Mouse (Mus musculus) small intestine, adult 2 months (tissue): ENCODE data around the gene Slc1a4.

ENCODE experiments used
- CTCF ChIP-seq: fragments of 200-500 bp; IDR thresholded peaks from 2 replicates; pipeline ENCODE4 v1.5.1; 2012; ENCODE audit warnings: low read depth, mild to moderate bottlenecking, control low read depth, inconsistent platforms, low read length, moderate library complexity, mixed read lengths; ENCODE audit not compliant: insufficient replicate concordance, insufficient read length; ENCODE audit errors: extremely low read depth
- POLR2A ChIP-seq: fragments of 200-500 bp; IDR thresholded peaks from 2 replicates; pipeline ENCODE4 v1.6.1; 2012; ENCODE audit warnings: low read depth, mild to moderate bottlenecking, control low read depth, inconsistent platforms, low read length, moderate library complexity

DNA sequence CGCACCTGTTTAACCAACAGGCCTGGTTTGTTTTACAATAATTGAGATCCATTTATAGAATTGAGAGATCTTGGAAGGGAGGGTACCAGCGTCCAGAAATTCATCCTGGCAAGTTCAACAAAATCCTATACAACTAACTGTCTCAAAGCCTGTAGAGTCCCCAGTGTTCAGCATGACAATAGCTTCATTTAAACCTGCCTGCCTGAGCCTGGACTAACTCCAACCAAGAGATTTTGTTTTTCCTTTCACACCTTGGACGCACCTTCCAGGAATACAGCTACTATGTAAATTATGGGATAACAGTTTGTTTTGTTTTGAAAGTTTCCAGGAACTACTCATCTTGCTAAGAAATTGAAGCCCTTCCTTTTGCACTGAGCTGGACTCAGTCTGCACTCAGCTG lies 11.9 kb downstream of the Slc1a4 start:
- TF ChIP-seq POLR2A (no peak), CTCF (no peak)
